Mouse (Mus musculus): Measurements from ENCODE around the gene Git1. TPM values are rescaled to one million over a fixed set of nuclear protein-coding genes. Genes with fewer than 3 reads are reported as not detected.

The Git1 gene
- polyA plus RNA-seq, 1 experiment from 2014 or later: 76.8 TPM

DNA sequence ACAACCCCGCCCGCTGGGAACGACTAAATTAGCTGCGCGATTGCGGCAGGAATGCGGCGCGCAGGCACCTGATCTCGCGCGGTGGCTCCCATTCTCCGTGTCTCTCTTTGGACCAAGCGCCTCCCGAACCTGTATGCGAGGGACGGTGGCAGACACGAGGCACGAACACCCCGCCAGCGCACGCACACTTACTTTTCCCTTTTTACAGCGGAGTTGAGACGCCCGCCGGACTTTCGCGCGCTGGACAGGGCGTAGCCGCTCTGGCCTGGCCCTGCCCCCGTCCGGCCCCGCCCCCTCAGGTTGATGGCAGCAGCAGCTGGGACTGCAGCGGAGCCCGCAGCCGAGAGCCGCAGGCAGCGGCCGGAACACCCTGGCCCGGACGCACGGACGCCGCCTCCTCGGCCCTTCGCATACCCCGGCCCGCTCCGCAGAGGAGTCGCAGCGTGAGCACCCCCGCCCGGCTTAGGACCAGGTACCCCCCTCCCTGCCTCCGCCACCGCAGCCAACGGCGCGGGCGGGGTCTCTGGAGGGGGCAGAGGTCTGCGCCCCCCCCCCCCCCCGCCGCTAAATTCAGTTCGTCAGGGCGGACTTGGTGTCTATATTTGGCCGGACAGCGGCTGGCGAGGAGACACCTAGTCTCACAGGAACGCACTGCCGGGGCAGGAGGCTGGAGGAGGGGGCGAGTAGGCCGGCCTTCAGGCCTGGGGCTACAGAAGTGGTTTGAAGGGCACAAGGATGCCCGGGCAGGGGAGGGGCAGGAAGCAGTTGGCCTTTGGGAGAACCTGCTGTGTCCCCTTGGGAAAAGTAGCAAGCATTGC lies 30.9 kb upstream of the Git1 start, which contains the start of gene Coro6:
TSS of gene Coro6 (plus strand) at position 129 of the 818 bp plus-strand sequence.
- in situ Hi-C loops (cut with MboI; ENCODE audit: low pct_unique_long_range_greater_than_20kb): no loop called here
- ChIA-PET POLR2A (interaction anchor here (0.6 kb wide), 1 partner anchor 625 kb away, joined by 3 read pairs; no protein-coding TSS in a partner anchor), CTCF (interaction anchor here (1.4 kb wide), 1 partner anchor 17 kb away, joined by 3 read pairs; no protein-coding TSS in a partner anchor)
- TF ChIP-seq CTCF (IDR thresholded peaks at IDR 0.05): no peak
- ATAC-seq: peak; percentile 51
- no peak for DNase-seq (ENCODE audit: low read depth, low spot score)
- no peaks in the 10 kb centered on the region for H3K27me3 ChIP-seq

DNA sequence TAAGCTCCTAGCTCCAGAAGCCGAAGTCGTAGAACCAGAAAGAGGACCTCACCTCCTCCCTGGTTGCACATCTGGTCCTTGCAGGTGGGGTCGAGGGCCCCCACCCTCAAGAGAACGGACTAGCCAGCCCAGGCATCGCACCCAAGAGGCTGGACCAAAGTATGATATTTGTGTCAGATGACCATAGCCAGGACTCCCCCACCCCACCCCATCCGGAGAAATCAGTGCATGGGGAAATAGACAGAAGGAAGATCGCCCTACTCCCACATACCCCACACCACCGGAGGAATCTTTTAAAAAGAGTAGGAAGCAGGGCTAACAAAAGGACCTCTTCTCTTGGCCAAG lies 30.3 kb upstream of the Git1 start:
- no peak for DNase-seq (ENCODE audit: low read depth, low spot score)
- H3K27me3 ChIP-seq: no peaks in the 10 kb centered on the region
- POLR2A ChIA-PET: no interaction called here

DNA sequence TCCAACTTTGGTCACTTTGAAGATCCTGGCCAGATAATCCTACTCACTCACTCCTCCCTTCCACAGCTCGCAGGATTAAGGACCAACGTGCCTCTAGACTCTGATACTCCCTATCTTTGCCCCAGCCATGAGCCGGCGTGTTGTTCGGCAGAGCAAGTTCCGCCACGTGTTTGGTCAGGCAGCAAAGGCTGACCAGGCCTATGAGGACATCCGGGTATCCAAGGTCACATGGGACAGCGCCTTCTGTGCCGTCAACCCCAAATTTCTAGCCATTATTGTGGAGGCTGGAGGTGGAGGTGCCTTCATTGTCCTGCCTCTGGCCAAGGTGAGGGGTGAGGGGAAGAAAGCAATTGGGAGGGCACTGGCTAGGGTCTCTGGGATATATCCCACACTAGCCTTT lies 29.6 kb upstream of the Git1 start:
- H3K27me3 ChIP-seq: no peaks in the 10 kb centered on the region
- DNase-seq (ENCODE audit: low read depth, low spot score): no peak
- no peak for ATAC-seq
- in situ Hi-C loops (cut with MboI; ENCODE audit: low pct_unique_long_range_greater_than_20kb): no loop called here
- POLR2A ChIA-PET: no interaction called here
- CTCF ChIA-PET: no interaction called here
- TF ChIP-seq CTCF (IDR thresholded peaks at IDR 0.05): no peak

More for the DNA sequence above, 30.3 kb upstream of the Git1 start:
- TF ChIP-seq CTCF (IDR thresholded peaks at IDR 0.05): no peak
- in situ Hi-C loops (cut with MboI; ENCODE audit: low pct_unique_long_range_greater_than_20kb): no loop called here
- CTCF ChIA-PET: no interaction called here
- ATAC-seq: no peak

DNA sequence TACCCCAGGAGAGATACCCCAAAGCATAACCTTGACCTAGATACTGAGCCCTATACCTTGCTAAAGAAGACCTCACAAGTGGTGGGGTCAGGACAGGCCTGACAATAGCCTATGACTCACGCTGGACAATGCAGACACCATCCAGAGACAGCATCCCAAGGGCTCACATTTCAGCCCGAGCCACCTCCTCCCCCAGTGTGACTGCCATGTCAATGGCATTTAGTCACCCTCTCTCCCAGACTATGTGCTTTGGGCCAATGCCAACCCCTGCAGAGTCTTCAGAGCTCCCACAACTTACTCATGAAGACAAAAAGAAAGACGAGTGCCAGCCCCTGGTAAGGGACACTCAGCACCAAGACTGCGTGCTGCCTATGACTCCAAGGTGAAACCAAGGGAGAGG lies 28.7 kb upstream of the Git1 start:
- ATAC-seq (no peak), DNase-seq (ENCODE audit: low read depth, low spot score) (peak; percentile 56)
- POLR2A ChIA-PET: no interaction called here
- in situ Hi-C loops (cut with MboI; ENCODE audit: low pct_unique_long_range_greater_than_20kb): no loop called here
- CTCF ChIA-PET: no interaction called here
- H3K27me3 ChIP-seq: no peaks in the 10 kb centered on the region
- TF ChIP-seq CTCF (IDR thresholded peaks at IDR 0.05): no peak

- CTCF ChIA-PET: no interaction called here
- POLR2A ChIA-PET: interaction anchor here (0.6 to 1.3 kb wide), 2 partner anchors 12 to 216 kb away, joined by 3 to 4 read pairs; no protein-coding TSS in a partner anchor
- in situ Hi-C loops (cut with MboI; ENCODE audit: low pct_unique_long_range_greater_than_20kb): no loop called here
- ATAC-seq (no peak), DNase-seq (ENCODE audit: low read depth, low spot score) (no peak)
- no peak for TF ChIP-seq CTCF (IDR thresholded peaks at IDR 0.05)
- H3K27me3 ChIP-seq: no peaks in the 10 kb centered on the region
Measured at GRCm38 (mm10) chr11:77465111-77465510, 28.3 kb upstream of the Git1 start.

DNA sequence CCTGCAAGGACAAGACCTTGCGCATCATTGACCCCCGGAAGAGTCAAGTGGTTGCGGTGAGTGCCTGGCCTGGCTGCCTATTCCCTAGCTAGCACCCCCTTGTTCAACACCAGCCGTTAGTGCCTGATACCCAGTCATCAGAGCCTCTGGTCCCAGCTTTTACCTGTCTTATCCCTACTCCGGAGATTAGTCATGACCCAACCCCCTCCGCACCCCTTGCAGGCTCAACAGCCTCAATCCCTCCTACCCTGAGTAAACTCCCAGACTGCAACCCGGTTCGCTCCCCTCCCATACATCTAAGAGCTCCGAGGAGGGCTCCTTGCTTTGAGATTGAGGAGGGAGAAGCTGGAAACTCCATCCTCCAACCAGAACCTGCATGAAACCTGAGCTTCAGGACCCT lies 26.8 kb upstream of the Git1 start:
- ChIA-PET CTCF (interaction anchor here (1.3 kb wide), 1 partner anchor 60 kb away, joined by 4 read pairs; no protein-coding TSS in a partner anchor), POLR2A (interaction anchor here (1.3 kb wide), 1 partner anchor 11 kb away, joined by 3 read pairs; no protein-coding TSS in a partner anchor)
- H3K27me3 ChIP-seq: no peaks in the 10 kb centered on the region
- in situ Hi-C loops (cut with MboI; ENCODE audit: low pct_unique_long_range_greater_than_20kb): no loop called here
- ATAC-seq: no peak
- DNase-seq (ENCODE audit: low read depth, low spot score): no peak
- TF ChIP-seq CTCF (IDR thresholded peaks at IDR 0.05): no peak

DNA sequence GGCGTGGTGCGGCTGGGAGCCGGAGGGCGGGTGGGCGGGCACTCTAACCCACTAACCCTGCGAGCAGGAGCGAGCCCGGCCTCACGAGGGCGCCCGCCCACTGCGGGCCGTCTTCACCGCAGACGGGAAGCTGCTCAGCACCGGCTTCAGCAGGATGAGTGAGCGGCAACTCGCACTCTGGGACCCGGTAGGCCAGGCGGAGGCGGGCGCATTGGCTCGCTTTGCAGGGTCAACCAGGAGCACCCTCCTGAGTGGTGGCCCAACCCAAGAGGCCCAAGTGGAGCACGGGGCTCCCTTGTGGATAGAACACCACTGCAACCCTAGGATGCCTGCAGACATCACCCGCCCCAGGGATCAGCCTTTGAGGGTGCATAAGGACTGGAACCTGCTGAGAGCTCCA lies 26.2 kb upstream of the Git1 start:
- CTCF ChIA-PET: interaction anchor here (1.2 to 1.3 kb wide), 2 partner anchors 10 to 60 kb away, joined by 4 to 6 read pairs; no protein-coding TSS in a partner anchor
- no peak for ATAC-seq
- H3K27me3 ChIP-seq: no peaks in the 10 kb centered on the region
- TF ChIP-seq CTCF (IDR thresholded peaks at IDR 0.05): no peak
- DNase-seq (ENCODE audit: low read depth, low spot score): no peak
- POLR2A ChIA-PET: no interaction called here
- in situ Hi-C loops (cut with MboI; ENCODE audit: low pct_unique_long_range_greater_than_20kb): no loop called here

DNA sequence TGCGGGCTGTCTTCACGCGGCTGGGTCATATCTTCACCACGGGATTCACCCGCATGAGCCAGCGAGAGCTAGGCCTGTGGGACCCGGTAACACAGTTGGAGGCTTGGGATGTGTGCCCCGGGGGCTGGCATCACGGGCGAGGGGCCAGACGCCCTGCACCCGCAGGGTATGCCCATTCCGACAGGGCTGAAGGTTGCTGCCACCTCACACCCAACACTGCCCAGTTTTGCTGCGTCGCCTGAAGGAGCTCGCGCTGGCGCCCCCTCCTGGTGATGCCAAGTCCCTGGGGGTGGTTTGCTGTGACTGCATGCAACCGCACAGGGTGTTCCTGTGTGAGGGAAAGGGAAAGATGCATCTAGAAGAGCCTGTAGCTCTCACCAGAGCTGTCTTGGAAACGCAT lies 25.6 kb upstream of the Git1 start:
- H3K27me3 ChIP-seq: no peaks in the 10 kb centered on the region
- no peak for TF ChIP-seq CTCF (IDR thresholded peaks at IDR 0.05)
- in situ Hi-C loops (cut with MboI; ENCODE audit: low pct_unique_long_range_greater_than_20kb): no loop called here
- ATAC-seq: no peak
- no peak for DNase-seq (ENCODE audit: low read depth, low spot score)
- ChIA-PET CTCF (interaction anchor here (1.2 to 1.3 kb wide), 2 partner anchors 9 to 59 kb away, joined by 4 to 6 read pairs; no protein-coding TSS in a partner anchor), POLR2A (no interaction called here)

DNA sequence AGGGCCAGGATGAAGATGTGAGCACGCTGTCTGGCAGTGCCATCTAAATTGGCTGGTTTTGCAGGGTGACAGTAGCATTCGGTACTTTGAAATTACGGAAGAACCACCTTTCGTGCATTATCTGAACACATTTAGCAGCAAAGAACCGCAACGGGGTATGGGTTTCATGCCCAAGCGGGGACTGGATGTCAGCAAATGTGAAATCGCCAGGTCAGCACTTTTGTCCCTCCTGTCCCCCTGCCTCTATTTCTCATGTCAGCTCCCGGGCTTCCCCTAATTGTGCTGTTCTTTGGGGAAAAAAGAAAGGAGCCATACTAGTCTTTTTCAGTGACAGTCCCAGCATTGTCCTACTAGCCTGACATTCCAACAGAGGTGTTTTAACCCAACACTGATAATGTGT lies 25.0 kb upstream of the Git1 start:
- ChIA-PET CTCF (interaction anchor here (1.2 kb wide), 1 partner anchor 8 kb away, joined by 6 read pairs; no protein-coding TSS in a partner anchor), POLR2A (no interaction called here)
- no peaks in the 10 kb centered on the region for H3K27me3 ChIP-seq
- in situ Hi-C loops (cut with MboI; ENCODE audit: low pct_unique_long_range_greater_than_20kb): no loop called here
- no peak for DNase-seq (ENCODE audit: low read depth, low spot score)
- no peak for ATAC-seq
- TF ChIP-seq CTCF (IDR thresholded peaks at IDR 0.05): no peak

- in situ Hi-C loops (cut with MboI; ENCODE audit: low pct_unique_long_range_greater_than_20kb): no loop called here
- CTCF ChIA-PET: no interaction called here
- POLR2A ChIA-PET: no interaction called here
- no peak for TF ChIP-seq CTCF (IDR thresholded peaks at IDR 0.05)
- DNase-seq (ENCODE audit: low read depth, low spot score) (no peak), ATAC-seq (no peak)
- no peaks in the 10 kb centered on the region for H3K27me3 ChIP-seq
Measured at GRCm38 (mm10) chr11:77471407-77471806, 22.0 kb upstream of the Git1 start.

DNA sequence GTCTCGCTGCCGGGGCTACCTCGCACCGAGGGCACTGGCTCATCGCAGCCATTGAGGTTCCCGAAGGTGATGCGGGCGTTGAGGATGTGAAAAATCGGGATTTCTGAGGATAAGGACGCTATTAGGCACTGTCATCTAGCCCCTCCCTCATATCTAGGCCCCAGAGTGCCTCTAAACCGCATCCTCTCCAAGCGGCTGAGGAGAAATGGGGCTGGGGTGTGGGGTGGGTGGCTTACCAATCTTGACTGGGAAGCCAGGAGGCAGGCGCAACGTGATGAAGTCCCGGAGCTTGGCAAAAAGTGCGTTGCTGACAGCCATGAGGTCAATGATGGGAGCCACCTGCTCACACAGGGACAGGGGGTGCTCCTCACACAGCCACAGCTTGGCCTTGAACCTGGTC lies 20.6 kb upstream of the Git1 start:
- ChIA-PET POLR2A (no interaction called here), CTCF (no interaction called here)
- no peaks in the 10 kb centered on the region for H3K27me3 ChIP-seq
- DNase-seq (ENCODE audit: low read depth, low spot score) (no peak), ATAC-seq (no peak)
- in situ Hi-C loops (cut with MboI; ENCODE audit: low pct_unique_long_range_greater_than_20kb): no loop called here
- TF ChIP-seq CTCF (IDR thresholded peaks at IDR 0.05): no peak

All from Patski (cell line).